Mouse (Mus musculus): ENCODE measurements at regions not wholly inside any gene's neighbourhood (a gene's known extent, or its start where the extent isn't known, plus 50 kb on each side); places are given as distances from the start of the nearest gene placed in this dataset.

DNA sequence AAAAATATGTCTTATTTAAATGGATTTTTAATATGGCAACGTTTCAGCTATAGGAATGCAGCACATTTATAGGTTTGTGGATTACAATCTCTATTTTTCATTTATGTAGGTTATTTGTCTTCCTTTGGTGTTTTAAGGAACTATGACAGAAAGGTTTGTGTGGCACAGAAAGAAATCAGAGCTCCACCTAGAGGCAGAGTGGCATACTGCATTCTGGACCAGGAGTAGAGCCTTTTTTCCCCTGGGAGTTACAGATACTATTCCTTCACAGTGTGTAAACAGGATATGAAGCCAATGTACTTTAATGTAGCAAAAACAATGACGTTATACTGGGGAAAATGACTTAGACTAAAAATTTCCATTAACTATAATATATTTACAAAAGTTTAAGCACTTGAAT lies 94.9 kb upstream of the St8sia4 start:
- intact Hi-C loops (cut with DNase I): loop anchor here (10.0 kb wide), 1 partner anchor 1617 kb away; no protein-coding TSS in a partner anchor

- intact Hi-C loops (cut with DNase I): no loop called here
Observed at GRCm38 (mm10) chr1:95754071-95754915, 86.9 kb upstream of the St8sia4 start.

- intact Hi-C loops (cut with DNase I): no loop called here
Observed at GRCm38 (mm10) chr1:95753517-95753916, 86.1 kb upstream of the St8sia4 start.

GRCm38 (mm10) chr1:95748940-95749339 lies 81.6 kb upstream of the St8sia4 start:
- intact Hi-C loops (cut with DNase I): no loop called here

DNA sequence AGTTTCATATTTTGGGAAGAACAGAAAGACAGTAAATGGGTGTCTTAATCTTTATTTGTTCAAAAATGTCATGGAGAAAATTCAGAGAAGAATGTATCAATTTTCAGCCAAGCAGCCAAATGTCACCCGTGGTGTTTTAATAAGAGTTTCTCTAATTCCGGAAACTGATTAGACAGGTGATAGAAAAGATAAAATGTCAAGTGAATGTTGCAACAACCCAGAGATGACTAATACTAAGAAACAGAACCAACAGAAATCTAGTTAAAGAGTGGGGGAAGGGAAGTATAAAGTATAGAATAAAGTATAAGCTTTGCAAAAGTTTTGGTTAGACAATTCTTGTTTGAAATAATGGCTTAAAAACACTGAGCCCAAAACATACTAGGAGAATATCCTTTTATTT lies 79.9 kb upstream of the St8sia4 start:
- intact Hi-C loops (cut with DNase I): no loop called here

DNA sequence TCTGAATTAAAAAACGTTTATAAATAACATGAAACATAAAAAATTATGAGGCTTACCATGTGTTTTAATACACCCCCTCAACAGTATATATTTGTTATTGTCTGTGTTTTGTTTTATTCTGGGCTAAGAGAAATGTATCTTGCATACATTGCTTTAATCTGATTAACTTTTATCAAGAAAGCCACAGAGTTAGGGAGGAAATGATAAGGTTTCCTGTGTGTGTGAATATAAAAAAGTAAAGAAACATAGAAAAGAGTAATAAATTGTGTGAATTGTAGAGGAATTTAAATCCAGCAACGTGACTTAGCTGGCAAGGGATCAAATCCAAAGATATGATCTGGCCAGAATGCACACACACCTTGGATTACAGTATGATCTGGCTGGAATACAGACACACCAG lies 77.1 kb upstream of the St8sia4 start:
- intact Hi-C loops (cut with DNase I): no loop called here

DNA sequence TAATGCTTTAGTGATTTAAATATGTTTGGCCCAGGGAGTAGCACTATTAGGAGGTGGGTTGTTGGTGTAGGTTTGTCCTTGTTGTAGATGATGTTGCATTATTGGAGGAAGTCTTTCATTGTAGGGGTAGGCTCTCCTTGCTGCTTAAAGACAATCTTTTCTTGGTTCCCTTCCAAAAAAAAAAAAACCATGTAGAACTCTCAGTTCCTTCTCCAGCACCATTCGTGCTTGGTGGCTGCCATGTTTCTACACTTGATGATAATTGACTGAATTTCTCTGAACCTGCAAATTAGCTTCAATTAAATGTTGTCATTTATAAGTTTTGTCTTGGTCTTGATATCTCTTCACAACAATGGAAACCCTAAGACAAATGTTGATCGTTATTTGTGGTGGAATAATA lies 76.0 kb upstream of the St8sia4 start:
- intact Hi-C loops (cut with DNase I): no loop called here

- intact Hi-C loops (cut with DNase I): no loop called here
Observed at GRCm38 (mm10) chr1:95719449-95719848, 52.1 kb upstream of the St8sia4 start.

DNA sequence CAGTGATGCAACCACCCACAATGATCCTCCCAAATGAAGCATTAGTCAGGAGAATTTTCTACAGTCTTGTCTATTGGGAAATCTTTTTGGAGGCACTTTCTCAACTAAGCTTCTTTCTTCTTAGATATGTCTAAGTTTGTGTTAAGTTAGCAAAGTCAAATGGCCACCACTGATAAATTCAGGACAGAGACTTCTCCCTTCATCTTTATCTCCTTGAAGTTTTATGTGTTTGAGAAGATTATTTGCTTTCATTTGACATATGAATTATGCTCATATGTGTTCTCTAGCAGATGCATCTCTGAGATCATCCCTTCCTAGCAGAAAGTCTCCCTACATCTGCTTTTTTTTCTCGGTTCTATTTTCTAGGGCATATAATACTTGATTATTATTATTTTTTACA lies 51.4 kb upstream of the St8sia4 start:
- intact Hi-C loops (cut with DNase I): no loop called here

Data from adrenal gland (tissue).